Mouse (Mus musculus): Measurements from ENCODE around the gene Pdia5. TPM values are rescaled to one million over a fixed set of nuclear protein-coding genes. Genes with fewer than 3 reads are reported as not detected.

Gene Pdia5
- polyA plus RNA-seq, 1 experiment from 2014 or later, result 6.2 TPM

GRCm38 (mm10) chr16:35472569-35473275 is 18.0 kb downstream of the Pdia5 start:
- Histone ChIP-seq H3K27ac (replicated peaks; ENCODE audit: low read depth, low read length) (no peak overlapping the region), H3K27me3 (ENCODE audit: control insufficient read depth, insufficient read depth, low read length) (no peaks in the 10 kb centered on the region), H3K4me2 (ENCODE audit: low read length) (no peak overlapping the region), H3K36me3 (ENCODE audit: control insufficient read depth, insufficient read depth, low read length) (no peaks in the 10 kb centered on the region), H3K4me3 (replicated peaks; ENCODE audit: low read depth, low read length) (no peak overlapping the region), H3K4me1 (ENCODE audit: control insufficient read depth, insufficient read depth, low read length) (no peaks in the 10 kb centered on the region), H3K9ac (replicated peaks; ENCODE audit: low read length) (no peak overlapping the region), H3K9me3 (ENCODE audit: control insufficient read depth, low read length) (no peaks in the 10 kb centered on the region)
- DNase-seq, result no peak
- no peak for ATAC-seq (ENCODE audit: low FRiP score, low TSS enrichment)
- 90% methylated on average over 14 of the region's 14 CpGs for WGBS

- no peak for DNase-seq
- Histone ChIP-seq H3K4me3 (replicated peaks; ENCODE audit: low read depth, low read length) (no peak overlapping the region), H3K9ac (replicated peaks; ENCODE audit: low read length) (no peak overlapping the region), H3K4me2 (ENCODE audit: low read length) (no peak overlapping the region), H3K27me3 (ENCODE audit: control insufficient read depth, insufficient read depth, low read length) (no peaks in the 10 kb centered on the region), H3K4me1 (ENCODE audit: control insufficient read depth, insufficient read depth, low read length) (no peaks in the 10 kb centered on the region), H3K9me3 (ENCODE audit: control insufficient read depth, low read length) (no peaks in the 10 kb centered on the region), H3K36me3 (ENCODE audit: control insufficient read depth, insufficient read depth, low read length) (no peaks in the 10 kb centered on the region), H3K27ac (replicated peaks; ENCODE audit: low read depth, low read length) (no peak overlapping the region)
- WGBS, result 92% methylated on average over 17 of the region's 17 CpGs
- ATAC-seq (ENCODE audit: low FRiP score, low TSS enrichment), result no peak
These were observed 18.7 kb downstream of the Pdia5 start for GRCm38 (mm10) chr16:35471841-35472568.

- Histone ChIP-seq H3K27ac (replicated peaks; ENCODE audit: low read depth, low read length) (no peak overlapping the region), H3K9ac (replicated peaks; ENCODE audit: low read length) (no peak overlapping the region), H3K4me3 (replicated peaks; ENCODE audit: low read depth, low read length) (no peak overlapping the region), H3K4me1 (ENCODE audit: control insufficient read depth, insufficient read depth, low read length) (no peaks in the 10 kb centered on the region), H3K4me2 (ENCODE audit: low read length) (no peak overlapping the region), H3K9me3 (ENCODE audit: control insufficient read depth, low read length) (no peaks in the 10 kb centered on the region), H3K36me3 (ENCODE audit: control insufficient read depth, insufficient read depth, low read length) (no peaks in the 10 kb centered on the region), H3K27me3 (ENCODE audit: control insufficient read depth, insufficient read depth, low read length) (no peaks in the 10 kb centered on the region)
- WGBS, result 82% methylated on average over 8 of the region's 8 CpGs
- DNase-seq (no peak), ATAC-seq (ENCODE audit: low FRiP score, low TSS enrichment) (no peak)
These were observed 19.7 kb downstream of the Pdia5 start for GRCm38 (mm10) chr16:35470983-35471382.

- 88% methylated on average over 8 of the region's 8 CpGs for WGBS
- Histone ChIP-seq H3K4me1 (ENCODE audit: control insufficient read depth, insufficient read depth, low read length) (peaks cover 2% of the 10 kb centered on the region), H3K9ac (replicated peaks; ENCODE audit: low read length) (no peak overlapping the region), H3K4me2 (ENCODE audit: low read length) (no peak overlapping the region), H3K27me3 (ENCODE audit: control insufficient read depth, insufficient read depth, low read length) (no peaks in the 10 kb centered on the region), H3K36me3 (ENCODE audit: control insufficient read depth, insufficient read depth, low read length) (no peaks in the 10 kb centered on the region), H3K9me3 (ENCODE audit: control insufficient read depth, low read length) (no peaks in the 10 kb centered on the region), H3K27ac (replicated peaks; ENCODE audit: low read depth, low read length) (no peak overlapping the region), H3K4me3 (replicated peaks; ENCODE audit: low read depth, low read length) (no peak overlapping the region)
- DNase-seq (no peak), ATAC-seq (ENCODE audit: low FRiP score, low TSS enrichment) (no peak)
These were observed 20.6 kb downstream of the Pdia5 start for GRCm38 (mm10) chr16:35470096-35470495.

- H3K9me3 ChIP-seq (ENCODE audit: control insufficient read depth, low read length), result no peaks in the 10 kb centered on the region
- 67% methylated on average over 6 of the region's 6 CpGs for WGBS
- ATAC-seq (ENCODE audit: low FRiP score, low TSS enrichment), result no peak
These were observed 21.7 kb downstream of the Pdia5 start for GRCm38 (mm10) chr16:35469016-35469415.

GRCm38 (mm10) chr16:35467044-35467443 is 23.6 kb downstream of the Pdia5 start:
- Histone ChIP-seq H3K36me3 (ENCODE audit: control insufficient read depth, insufficient read depth, low read length) (no peaks in the 10 kb centered on the region), H3K27me3 (ENCODE audit: control insufficient read depth, insufficient read depth, low read length) (no peaks in the 10 kb centered on the region), H3K4me2 (ENCODE audit: low read length) (no peak overlapping the region), H3K9me3 (ENCODE audit: control insufficient read depth, low read length) (no peaks in the 10 kb centered on the region), H3K4me3 (replicated peaks; ENCODE audit: low read depth, low read length) (no peak overlapping the region), H3K9ac (replicated peaks; ENCODE audit: low read length) (no peak overlapping the region), H3K4me1 (ENCODE audit: control insufficient read depth, insufficient read depth, low read length) (peaks cover 8% of the 10 kb centered on the region), H3K27ac (replicated peaks; ENCODE audit: low read depth, low read length) (no peak overlapping the region)
- DNase-seq (no peak), ATAC-seq (ENCODE audit: low FRiP score, low TSS enrichment) (no peak)
- WGBS, result 98% methylated on average over 2 of the region's 2 CpGs

More at GRCm38 (mm10) chr16:35469016-35469415, 21.7 kb downstream of the Pdia5 start:
- H3K27me3 ChIP-seq (ENCODE audit: control insufficient read depth, insufficient read depth, low read length), result no peaks in the 10 kb centered on the region
- H3K36me3 ChIP-seq (ENCODE audit: control insufficient read depth, insufficient read depth, low read length), result no peaks in the 10 kb centered on the region
- DNase-seq, result no peak
- no peak overlapping the region for H3K27ac ChIP-seq (replicated peaks; ENCODE audit: low read depth, low read length)
- H3K4me2 ChIP-seq (ENCODE audit: low read length), result no peak overlapping the region
- H3K4me3 ChIP-seq (replicated peaks; ENCODE audit: low read depth, low read length), result no peak overlapping the region
- no peak overlapping the region for H3K9ac ChIP-seq (replicated peaks; ENCODE audit: low read length)
- H3K4me1 ChIP-seq (ENCODE audit: control insufficient read depth, insufficient read depth, low read length), result peaks cover 8% of the 10 kb centered on the region

- no peak for DNase-seq
- no peak overlapping the region for H3K4me2 ChIP-seq (ENCODE audit: low read length)
- no peak overlapping the region for H3K9ac ChIP-seq (replicated peaks; ENCODE audit: low read length)
- no peaks in the 10 kb centered on the region for H3K36me3 ChIP-seq (ENCODE audit: control insufficient read depth, insufficient read depth, low read length)
- no peak overlapping the region for H3K27ac ChIP-seq (replicated peaks; ENCODE audit: low read depth, low read length)
- 79% methylated on average over 4 of the region's 4 CpGs for WGBS
- ATAC-seq (ENCODE audit: low FRiP score, low TSS enrichment), result no peak
- no peaks in the 10 kb centered on the region for H3K27me3 ChIP-seq (ENCODE audit: control insufficient read depth, insufficient read depth, low read length)
- peaks cover 8% of the 10 kb centered on the region for H3K4me1 ChIP-seq (ENCODE audit: control insufficient read depth, insufficient read depth, low read length)
- no peaks in the 10 kb centered on the region for H3K9me3 ChIP-seq (ENCODE audit: control insufficient read depth, low read length)
- no peak overlapping the region for H3K4me3 ChIP-seq (replicated peaks; ENCODE audit: low read depth, low read length)
These were observed 24.8 kb downstream of the Pdia5 start for GRCm38 (mm10) chr16:35465808-35466351.

- Histone ChIP-seq H3K4me2 (ENCODE audit: low read length) (no peak overlapping the region), H3K27ac (replicated peaks; ENCODE audit: low read depth, low read length) (peak overlapping the region; percentile 62), H3K4me1 (ENCODE audit: control insufficient read depth, insufficient read depth, low read length) (peaks cover 8% of the 10 kb centered on the region), H3K27me3 (ENCODE audit: control insufficient read depth, insufficient read depth, low read length) (no peaks in the 10 kb centered on the region), H3K9me3 (ENCODE audit: control insufficient read depth, low read length) (no peaks in the 10 kb centered on the region), H3K9ac (replicated peaks; ENCODE audit: low read length) (peak overlapping the region; percentile 17; the same call in 1 of the 2 replicates), H3K4me3 (replicated peaks; ENCODE audit: low read depth, low read length) (no peak overlapping the region), H3K36me3 (ENCODE audit: control insufficient read depth, insufficient read depth, low read length) (no peaks in the 10 kb centered on the region)
- ATAC-seq (ENCODE audit: low FRiP score, low TSS enrichment) (peak; percentile 35; the same call in 1 of the 2 replicates), DNase-seq (peak; percentile 73)
- WGBS, result 6% methylated on average over 12 of the region's 12 CpGs
These were observed 25.9 kb downstream of the Pdia5 start for GRCm38 (mm10) chr16:35464686-35465308.
